Mouse (Mus musculus) midbrain, embryonic 11.5 days (tissue): Measurements from ENCODE around the gene Vmn2r84. TPM values are rescaled to one million over a fixed set of nuclear protein-coding genes. Genes with fewer than 3 reads are reported as not detected.

Source experiments
- ATAC-seq: fragments of 200-750 bp; cut with Nextera tagmentation; 2 replicates; pipeline ENCODE4 v1.8.0; 2017; ENCODE audit warnings: moderate TSS enrichment, moderate library complexity; ENCODE audit not compliant: low FRiP score
- DNase-seq: peaks from one replicate; pipeline ENCODE4 v3.0.0; 2015; ENCODE audit warnings: low spot score; ENCODE audit errors: missing footprints
- H3K27ac ChIP-seq: fragments of 300-500 bp; sonication (generic); 2 replicates; pipeline ENCODE4 v1.5.1; 2014; ENCODE audit warnings: low read depth, low read length
- H3K27me3 ChIP-seq: fragments of 300-500 bp; sonication (generic); 2 replicates; pipeline ENCODE4 v1.6.1; 2014; ENCODE audit warnings: mild to moderate bottlenecking, low read length, moderate library complexity, mixed read lengths; ENCODE audit not compliant: control insufficient read depth, insufficient read depth
- H3K36me3 ChIP-seq: fragments of 300-500 bp; sonication (generic); 2 replicates; pipeline ENCODE4 v1.6.1; 2014; ENCODE audit warnings: mild to moderate bottlenecking, low read length, moderate library complexity, mixed read lengths; ENCODE audit not compliant: control insufficient read depth, insufficient read depth
- H3K4me1 ChIP-seq: fragments of 300-500 bp; sonication (generic); 2 replicates; pipeline ENCODE4 v1.6.1; 2014; ENCODE audit warnings: low read length; ENCODE audit not compliant: control insufficient read depth, insufficient read depth
- H3K4me2 ChIP-seq: fragments of 300-500 bp; sonication (generic); 2 replicates; pipeline ENCODE4 v1.6.1; 2014; ENCODE audit warnings: mild to moderate bottlenecking, moderate library complexity
- H3K4me3 ChIP-seq: fragments of 300-500 bp; sonication (generic); 2 replicates; pipeline ENCODE4 v1.5.1; 2014; ENCODE audit warnings: low read depth, low read length
- H3K9ac ChIP-seq: fragments of 300-500 bp; sonication (generic); 2 replicates; pipeline ENCODE4 v1.6.1; 2014; ENCODE audit warnings: low read length
- H3K9me3 ChIP-seq: fragments of 300-500 bp; sonication (generic); 2 replicates; pipeline ENCODE4 v1.6.1; 2016; ENCODE audit warnings: low read length; ENCODE audit not compliant: control insufficient read depth
- WGBS: fragments of 180-500 bp; shearing (Covaris S2); extraction: QIAGEN DNeasy Blood & Tissue Kit; methylation state at CpG from one replicate; pipeline ENCODE4 v1.1.7; 2014; 5-methylcytosine and 5-hydroxymethylcytosine counted together
- polyA plus RNA-seq: library from polyadenylated mRNA; unstranded; fragments of >200 nt; fragmentation: Nextera tagmentation; extraction: Ambion mirVana; gene quantifications from 2 replicates; pipeline ENCODE4 v1.2.1, GENCODE M21; 2014

Vmn2r84 gene
- polyA plus RNA-seq, 1 experiment from 2014 or later, result not detected

DNA sequence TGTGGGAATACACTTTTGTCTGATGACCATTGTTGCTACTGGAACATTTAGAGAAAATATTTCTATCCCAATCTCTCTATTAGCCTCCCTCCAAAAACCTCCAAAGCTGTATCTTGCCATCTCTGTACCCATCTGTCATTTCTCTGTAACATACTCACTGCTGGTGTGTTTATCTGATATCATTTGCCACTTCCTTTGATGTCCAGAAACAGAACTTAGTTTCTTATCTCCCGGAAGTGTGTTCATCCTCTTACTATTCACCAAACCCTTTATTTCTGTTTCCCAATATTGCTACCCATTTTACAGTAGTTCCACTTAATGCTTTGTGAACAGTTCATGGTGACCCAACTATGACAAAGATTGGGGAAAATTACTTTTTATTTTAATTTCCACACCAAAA is 57.7 kb downstream of the Vmn2r84 start:
- 76% methylated on average over 1 of the region's 1 CpGs for WGBS

DNA sequence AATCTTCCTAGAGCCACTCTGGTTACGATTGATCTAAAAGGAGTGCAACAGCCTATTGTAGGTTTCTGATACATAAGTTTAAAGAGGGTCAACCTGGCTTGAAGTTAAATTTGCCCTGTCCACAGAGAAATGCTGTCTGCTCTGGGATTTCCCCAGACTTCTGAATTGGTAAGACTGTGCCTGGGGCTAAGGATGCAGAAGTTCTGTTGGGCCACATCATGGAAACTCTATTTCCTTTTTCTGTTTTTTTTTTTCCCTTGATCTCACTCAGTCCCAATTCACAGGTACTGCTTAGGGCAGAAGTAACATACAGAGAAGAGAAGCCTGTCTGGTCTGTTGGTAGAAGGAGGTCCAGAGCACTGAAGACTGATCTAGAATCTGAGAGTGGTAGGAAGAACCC is 63.4 kb downstream of the Vmn2r84 start:
- no peak overlapping the region for H3K9ac ChIP-seq
- H3K4me3 ChIP-seq, result no peak overlapping the region
- H3K9me3 ChIP-seq, result no peaks in the 10 kb centered on the region
- DNase-seq (no peak), ATAC-seq (no peak)
- H3K27ac ChIP-seq, result no peak overlapping the region
- H3K36me3 ChIP-seq, result no peaks in the 10 kb centered on the region
- no peaks in the 10 kb centered on the region for H3K4me1 ChIP-seq
- WGBS, result 94% methylated on average over 1 of the region's 1 CpGs
- no peak overlapping the region for H3K4me2 ChIP-seq
- no peaks in the 10 kb centered on the region for H3K27me3 ChIP-seq

More for the DNA sequence above, 57.7 kb downstream of the Vmn2r84 start:
- no peaks in the 10 kb centered on the region for H3K36me3 ChIP-seq
- H3K9ac ChIP-seq, result no peak overlapping the region
- H3K27ac ChIP-seq, result no peak overlapping the region
- H3K9me3 ChIP-seq, result no peaks in the 10 kb centered on the region
- DNase-seq (no peak), ATAC-seq (no peak)
- H3K27me3 ChIP-seq, result no peaks in the 10 kb centered on the region
- H3K4me1 ChIP-seq, result no peaks in the 10 kb centered on the region
- H3K4me2 ChIP-seq, result no peak overlapping the region
- no peak overlapping the region for H3K4me3 ChIP-seq

Other genes starting within 250 kb of the Vmn2r84 start
- gene Olfr825, start 227.6 kb downstream of the Vmn2r84 start, polyA plus RNA-seq, result not detected in 2 replicates
- not detected in 2 replicates for gene Olfr826, start 210.1 kb downstream of the Vmn2r84 start, polyA plus RNA-seq
- not detected in 2 replicates for gene Olfr827, start 179.9 kb downstream of the Vmn2r84 start, polyA plus RNA-seq
- 26.0 and 27.5 TPM in 2 replicates for gene Neurod4, start 114.1 kb downstream of the Vmn2r84 start, polyA plus RNA-seq
- 0.17 and 0.36 TPM in 2 replicates for gene Tespa1, start 71.5 kb downstream of the Vmn2r84 start, polyA plus RNA-seq
- not detected in 2 replicates for gene Vmn2r85, start 35.4 kb upstream of the Vmn2r84 start, polyA plus RNA-seq
- gene Vmn2r86, start 61.7 kb upstream of the Vmn2r84 start, polyA plus RNA-seq, result not detected in 2 replicates
- 0.05 TPM in 1 of 2 replicates, not detected in the other for gene Vmn2r87, start 103.1 kb upstream of the Vmn2r84 start, polyA plus RNA-seq